Mouse (Mus musculus): ENCODE measurements around the gene Podxl.

- TF ChIP-seq POLR2A (IDR thresholded peaks at IDR 0.05; ENCODE audit: extremely low read depth, insufficient read depth, low read length), result no peak
- no peak for TF ChIP-seq CTCF (IDR thresholded peaks at IDR 0.05; ENCODE audit: low read depth, low read length)
These were observed 27.0 kb upstream of the Podxl start for GRCm38 (mm10) chr6:31590754-31591153.
